Mouse (Mus musculus) spleen, adult 2 months (tissue): ENCODE results near the gene Prickle4. TPM values are rescaled to one million over a fixed set of nuclear protein-coding genes. Genes with fewer than 3 reads are reported as not detected.

Source experiments
- DNase-seq, 2 experiments: peaks; one replicate each; pipeline versions ENCODE4 v3.0.0 to v3.0.0-alpha.2; 2012 to 2021; ENCODE audit warnings: low spot score in 2 of 2, low read depth in 1 of 2
- H3K27ac ChIP-seq: fragments of 200-500 bp; 2 replicates; pipeline ENCODE4 v1.5.1; 2012; ENCODE audit warnings: low read length, inconsistent platforms; ENCODE audit not compliant: insufficient read depth
- H3K27me3 ChIP-seq: fragments of 200-500 bp; 2 replicates; pipeline ENCODE4 v1.6.1; 2012; ENCODE audit warnings: mild to moderate bottlenecking, moderate library complexity, low read length, inconsistent platforms; ENCODE audit not compliant: control insufficient read depth, insufficient read depth
- H3K36me3 ChIP-seq: fragments of 200-500 bp; 2 replicates; pipeline ENCODE4 v1.6.1; 2012; ENCODE audit warnings: mild to moderate bottlenecking, low read length, inconsistent platforms; ENCODE audit not compliant: control insufficient read depth, insufficient read depth
- H3K4me1 ChIP-seq: fragments of 200-500 bp; 2 replicates; pipeline ENCODE4 v1.6.1; 2011; ENCODE audit warnings: inconsistent platforms; ENCODE audit not compliant: control insufficient read depth, insufficient read depth, insufficient read length
- H3K4me3 ChIP-seq: fragments of 200-500 bp; 2 replicates; pipeline ENCODE4 v1.5.1; 2011; ENCODE audit warnings: mild to moderate bottlenecking, inconsistent platforms; ENCODE audit not compliant: insufficient read depth, insufficient read length; ENCODE audit errors: extremely low read depth
- CTCF ChIP-seq: fragments of 200-500 bp; IDR thresholded peaks from 2 replicates; pipeline ENCODE4 v1.5.1; 2011; ENCODE audit warnings: mild to moderate bottlenecking, inconsistent platforms; ENCODE audit not compliant: insufficient read depth, insufficient read length, insufficient replicate concordance; ENCODE audit errors: extremely low read depth
- POLR2A ChIP-seq: fragments of 200-500 bp; IDR thresholded peaks from 2 replicates; pipeline ENCODE4 v1.6.1; 2011; ENCODE audit warnings: low read depth, low read length, inconsistent platforms
- WGBS: fragments of 180-500 bp; shearing (Covaris S2); methylation state at CpG from one replicate; pipeline ENCODE4 v1.1.7; 2018; 5-methylcytosine and 5-hydroxymethylcytosine counted together
- polyA plus RNA-seq: library from polyadenylated mRNA; depleted of rRNA; stranded (reverse); fragments of >200 nt; gene quantifications from 2 replicates; pipeline ENCODE4 v1.2.3, GENCODE M21; 2012; rRNA removed

The Prickle4 gene
- polyA plus RNA-seq, 1 experiment: 1.7 TPM

- Histone ChIP-seq H3K36me3 (no peaks in the 10 kb centered on the region), H3K27ac (no peak overlapping the region), H3K4me3 (no peak overlapping the region), H3K4me1 (no peaks in the 10 kb centered on the region), H3K27me3 (no peaks in the 10 kb centered on the region)
- WGBS: 89% methylated on average over 2 of the region's 2 CpGs
- DNase-seq: no peak
- TF ChIP-seq CTCF (no peak), POLR2A (no peak)
Observed at GRCm38 (mm10) chr17:47651953-47652352, 42.6 kb downstream of the Prickle4 start.

- no peak for TF ChIP-seq CTCF
- TF ChIP-seq POLR2A: no peak
- Histone ChIP-seq H3K4me1 (no peaks in the 10 kb centered on the region), H3K36me3 (no peaks in the 10 kb centered on the region), H3K4me3 (no peak overlapping the region), H3K27ac (no peak overlapping the region), H3K27me3 (no peaks in the 10 kb centered on the region)
- no peak for DNase-seq
- WGBS: 88% methylated on average over 4 of the region's 4 CpGs
Observed at GRCm38 (mm10) chr17:47648966-47649365, 45.6 kb downstream of the Prickle4 start.

GRCm38 (mm10) chr17:47646683-47647082, 47.9 kb downstream of the Prickle4 start:
- H3K4me3 ChIP-seq: no peak overlapping the region
- peak; percentile 15 to 55 for DNase-seq
- 80% methylated on average over 1 of the region's 1 CpGs for WGBS
- H3K27me3 ChIP-seq: no peaks in the 10 kb centered on the region
- TF ChIP-seq CTCF (peak; percentile 12; the same call in 1 of the 2 replicates), POLR2A (no peak)
- H3K4me1 ChIP-seq: no peaks in the 10 kb centered on the region
- H3K36me3 ChIP-seq: no peaks in the 10 kb centered on the region
- H3K27ac ChIP-seq: no peak overlapping the region

GRCm38 (mm10) chr17:47642992-47643391, 51.5 kb downstream of the Prickle4 start:
- no peaks in the 10 kb centered on the region for H3K36me3 ChIP-seq
- TF ChIP-seq POLR2A: no peak
- TF ChIP-seq CTCF: no peak
- no peak overlapping the region for H3K4me3 ChIP-seq
- H3K4me1 ChIP-seq: no peaks in the 10 kb centered on the region
- DNase-seq: no peak
- 84% methylated on average over 2 of the region's 2 CpGs for WGBS
- no peaks in the 10 kb centered on the region for H3K27me3 ChIP-seq
- H3K27ac ChIP-seq: no peak overlapping the region

Other genes starting within 250 kb of the Prickle4 start
- 26.5 and 29.7 TPM in 2 replicates for gene Taf8, start 192.4 kb downstream of the Prickle4 start, polyA plus RNA-seq
- gene Ccnd3, start 189.7 kb downstream of the Prickle4 start, polyA plus RNA-seq: 171 and 240 TPM in 2 replicates
- 5.8 and 7.5 TPM in 2 replicates for gene Bysl, start 83.2 kb downstream of the Prickle4 start, polyA plus RNA-seq
- 18.8 and 20.6 TPM in 2 replicates for gene Med20, start 83.2 kb downstream of the Prickle4 start, polyA plus RNA-seq
- 0.39 and 1.2 TPM in 2 replicates for gene Gm20517, start 83.1 kb downstream of the Prickle4 start, polyA plus RNA-seq
- 4.5 and 4.6 TPM in 2 replicates for gene Usp49, start 64.0 kb downstream of the Prickle4 start, polyA plus RNA-seq
- gene Tomm6, start 6.3 kb downstream of the Prickle4 start, polyA plus RNA-seq: 58.0 and 63.1 TPM in 2 replicates
- 4.7 and 5.9 TPM in 2 replicates for gene Frs3, start 5.7 kb downstream of the Prickle4 start, polyA plus RNA-seq
- 0.26 and 0.50 TPM in 2 replicates for gene Gm21981, start 281 bp downstream of the Prickle4 start, polyA plus RNA-seq
- 0.18 TPM in 1 of 2 replicates, not detected in the other for gene Pgc, start 32.1 kb upstream of the Prickle4 start, polyA plus RNA-seq
- 110 and 131 TPM in 2 replicates for gene Tfeb, start 42.3 kb upstream of the Prickle4 start, polyA plus RNA-seq
- 7.1 and 8.8 TPM in 2 replicates for gene Mdfi, start 140.0 kb upstream of the Prickle4 start, polyA plus RNA-seq
- 62.0 and 97.7 TPM in 2 replicates for gene Foxp4, start 229.9 kb upstream of the Prickle4 start, polyA plus RNA-seq